Mouse (Mus musculus) CH12.LX (cell line): ENCODE measurements around the gene Tmem170b. TPM values are rescaled to one million over a fixed set of nuclear protein-coding genes. Genes with fewer than 3 reads are reported as not detected.

Source experiments
- DNase-seq: peaks from one replicate; pipeline ENCODE4 v3.0.0-alpha.2; 2013; ENCODE audit errors: extremely low read depth
- H3K27ac ChIP-seq: 2 replicates; pipeline ENCODE4 v1.5.1; 2012; ENCODE audit warnings: low read depth, mild to moderate bottlenecking, control low read depth, moderate library complexity; ENCODE audit not compliant: insufficient read depth
- H3K27me3 ChIP-seq: replicated peaks from 2 replicates; pipeline ENCODE3; 2012; ENCODE audit warnings: inconsistent platforms
- H3K36me3 ChIP-seq, 2 experiments: replicated peaks in 1 of 2; 2 replicates each; pipeline versions ENCODE3 to v1.6.1; 2012; ENCODE audit warnings: inconsistent platforms in 1 of 2, low read length in 1 of 2, mild to moderate bottlenecking in 1 of 2, mixed read lengths in 1 of 2, moderate library complexity in 1 of 2; ENCODE audit not compliant: control insufficient read depth in 1 of 2, insufficient read depth in 1 of 2
- H3K4me1 ChIP-seq, 2 experiments: 2 replicates each; pipeline ENCODE4 v1.6.1; 2012; ENCODE audit warnings: inconsistent platforms in 1 of 2, moderate library complexity in 1 of 2; ENCODE audit not compliant: insufficient read depth in 2 of 2, control insufficient read depth in 1 of 2
- H3K4me2 ChIP-seq: 2 replicates; pipeline ENCODE4 v1.6.1; 2012; ENCODE audit warnings: low read depth, mild to moderate bottlenecking, control low read depth; ENCODE audit not compliant: poor library complexity, insufficient read depth, severe bottlenecking
- H3K4me3 ChIP-seq, 3 experiments: fragments of 150-350 bp in 1 of 3; sonication (generic) in 1 of 3; replicated peaks in 1 of 3; 2 replicates each; pipeline versions ENCODE3 to v1.5.1; 2011 to 2012; ENCODE audit warnings: low read depth in 2 of 3, low read length in 2 of 3, mild to moderate bottlenecking in 2 of 3, moderate library complexity in 2 of 3, control low read depth in 1 of 3, improper control_type of control experiment in 1 of 3, inconsistent platforms in 1 of 3, mixed read lengths in 1 of 3; ENCODE audit not compliant: poor library complexity in 1 of 3
- H3K79me2 ChIP-seq: replicated peaks from 2 replicates; pipeline ENCODE4 v1.6.1; 2012; ENCODE audit warnings: mild to moderate bottlenecking, moderate library complexity; ENCODE audit not compliant: control insufficient read depth, poor library complexity, insufficient read depth, severe bottlenecking; ENCODE audit errors: extremely low read depth
- H3K9ac ChIP-seq: 2 replicates; pipeline ENCODE4 v1.6.1; 2012; ENCODE audit warnings: low read depth, mild to moderate bottlenecking, control low read depth, moderate library complexity; ENCODE audit not compliant: insufficient read depth
- H3K9me3 ChIP-seq: replicated peaks from 2 replicates; pipeline ENCODE3; 2012; ENCODE audit warnings: low read length, inconsistent platforms, mixed read lengths
- BHLHE40 ChIP-seq: IDR thresholded peaks from 2 replicates; pipeline ENCODE4 v1.6.1; 2011; ENCODE audit warnings: mild to moderate bottlenecking, low read depth, low read length, improper control_type of control experiment
- CHD2 ChIP-seq: IDR thresholded peaks from 2 replicates; pipeline ENCODE4 v1.6.1; 2011; ENCODE audit warnings: low read length, improper control_type of control experiment
- CTCF ChIP-seq, 2 experiments: IDR thresholded peaks in 1 of 2; conservative IDR thresholded peaks in 1 of 2; 2 replicates each; pipeline ENCODE4 v1.5.1; 2011 to 2012; ENCODE audit warnings: low read depth in 2 of 2, low read length in 2 of 2, improper control_type of control experiment in 1 of 2, inconsistent platforms in 1 of 2, mild to moderate bottlenecking in 1 of 2, moderate library complexity in 1 of 2
- ELF1 ChIP-seq: IDR thresholded peaks from 2 replicates; pipeline ENCODE4 v1.6.1; 2014; ENCODE audit warnings: low read depth, mild to moderate bottlenecking, inconsistent platforms, low read length, improper control_type of control experiment
- ETS1 ChIP-seq: conservative IDR thresholded peaks from 2 replicates; pipeline ENCODE4 v1.6.1; 2012; ENCODE audit warnings: low read depth, mild to moderate bottlenecking, inconsistent platforms, low read length, improper control_type of control experiment, moderate library complexity
- IRF4 ChIP-seq: IDR thresholded peaks from 2 replicates; pipeline ENCODE4 v1.6.1; 2014; ENCODE audit warnings: low read depth, mild to moderate bottlenecking, inconsistent platforms, low read length, improper control_type of control experiment
- JUN ChIP-seq: IDR thresholded peaks from 2 replicates; pipeline ENCODE4 v1.6.1; 2011; ENCODE audit warnings: low read depth, mild to moderate bottlenecking, low read length, improper control_type of control experiment, moderate library complexity; ENCODE audit not compliant: insufficient read depth
- MAFK ChIP-seq: IDR thresholded peaks from 2 replicates; pipeline ENCODE4 v1.6.1; 2011; ENCODE audit warnings: low read length, improper control_type of control experiment; ENCODE audit not compliant: insufficient replicate concordance
- MAX ChIP-seq: IDR thresholded peaks from 2 replicates; pipeline ENCODE4 v1.6.1; 2011; ENCODE audit warnings: low read length, improper control_type of control experiment
- MEF2A ChIP-seq: IDR thresholded peaks from 2 replicates; pipeline ENCODE4 v1.6.1; 2014; ENCODE audit warnings: low read depth, mild to moderate bottlenecking, inconsistent platforms, low read length, improper control_type of control experiment, borderline replicate concordance
- MYC ChIP-seq: IDR thresholded peaks from 2 replicates; pipeline ENCODE4 v1.6.1; 2011; ENCODE audit warnings: low read depth, mild to moderate bottlenecking, improper control_type of control experiment, low read length
- NRF1 ChIP-seq: IDR thresholded peaks from 2 replicates; pipeline ENCODE4 v1.6.1; 2014; ENCODE audit warnings: low read depth, mild to moderate bottlenecking, inconsistent platforms, low read length, improper control_type of control experiment, moderate library complexity
- PAX5 ChIP-seq: IDR thresholded peaks from 2 replicates; pipeline ENCODE4 v1.6.1; 2012; ENCODE audit warnings: low read length, inconsistent platforms, mixed read lengths
- POLR2A ChIP-seq: IDR thresholded peaks from 2 replicates; pipeline ENCODE4 v1.6.1; 2011; ENCODE audit warnings: low read depth, mild to moderate bottlenecking, improper control_type of control experiment, low read length
- RAD21 ChIP-seq: IDR thresholded peaks from 2 replicates; pipeline ENCODE4 v1.6.1; 2011; ENCODE audit warnings: low read depth, mild to moderate bottlenecking, low read length, improper control_type of control experiment, moderate library complexity
- TBP ChIP-seq: conservative IDR thresholded peaks from 2 replicates; pipeline ENCODE4 v1.6.1; 2011; ENCODE audit warnings: low read depth, low read length, improper control_type of control experiment
- UBTF ChIP-seq: IDR thresholded peaks from 2 replicates; pipeline ENCODE4 v1.6.1; 2012; ENCODE audit warnings: low read depth, mild to moderate bottlenecking, inconsistent platforms, low read length, improper control_type of control experiment, moderate library complexity
- USF1 ChIP-seq: IDR thresholded peaks from 2 replicates; pipeline ENCODE4 v1.6.1; 2014; ENCODE audit warnings: low read depth, mild to moderate bottlenecking, inconsistent platforms, low read length, improper control_type of control experiment
- ZKSCAN1 ChIP-seq: IDR thresholded peaks from 2 replicates; pipeline ENCODE4 v1.6.1; 2012; ENCODE audit warnings: low read depth, inconsistent platforms, low read length, improper control_type of control experiment, borderline replicate concordance
- dilution Hi-C: fragments of 300-500 bp; cut with MboI; formaldehyde crosslinking; loops from 2 replicates; pipeline ENCODE4 v1.14.3; 2020; ENCODE audit warnings: low sequenced_read_pairs; ENCODE audit not compliant: extremely low pct_unique_long_range_greater_than_20kb, extremely low pct_ligation_motif_present
- in situ Hi-C: fragments of 300-500 bp; cut with MboI; formaldehyde crosslinking; loops from 3 replicates; pipeline ENCODE4 v1.14.3; 2019; ENCODE audit warnings: low sequenced_read_pairs, low pct_ligation_motif_present, low pct_unique_long_range_greater_than_20kb, mixed read lengths
- polyA plus RNA-seq: library from polyadenylated mRNA; unstranded; fragments of >175 nt; gene quantifications from 2 replicates; pipeline ENCODE4 v1.2.1, GENCODE M21; 2012; ENCODE audit warnings: low read depth; ENCODE audit not compliant: insufficient read length
- total RNA-seq, 2 experiments: library from RNA; depleted of rRNA; stranded (reverse); fragments of 300-350 nt in 1 of 2; fragments of >200 nt in 1 of 2; gene quantifications; 2 replicates each; pipeline ENCODE4 v1.2.3; 2012 to 2014

Tmem170b gene
- total and polyA plus RNA-seq, 3 experiments = 5.0 to 5.9 (median 5.5) TPM

DNA sequence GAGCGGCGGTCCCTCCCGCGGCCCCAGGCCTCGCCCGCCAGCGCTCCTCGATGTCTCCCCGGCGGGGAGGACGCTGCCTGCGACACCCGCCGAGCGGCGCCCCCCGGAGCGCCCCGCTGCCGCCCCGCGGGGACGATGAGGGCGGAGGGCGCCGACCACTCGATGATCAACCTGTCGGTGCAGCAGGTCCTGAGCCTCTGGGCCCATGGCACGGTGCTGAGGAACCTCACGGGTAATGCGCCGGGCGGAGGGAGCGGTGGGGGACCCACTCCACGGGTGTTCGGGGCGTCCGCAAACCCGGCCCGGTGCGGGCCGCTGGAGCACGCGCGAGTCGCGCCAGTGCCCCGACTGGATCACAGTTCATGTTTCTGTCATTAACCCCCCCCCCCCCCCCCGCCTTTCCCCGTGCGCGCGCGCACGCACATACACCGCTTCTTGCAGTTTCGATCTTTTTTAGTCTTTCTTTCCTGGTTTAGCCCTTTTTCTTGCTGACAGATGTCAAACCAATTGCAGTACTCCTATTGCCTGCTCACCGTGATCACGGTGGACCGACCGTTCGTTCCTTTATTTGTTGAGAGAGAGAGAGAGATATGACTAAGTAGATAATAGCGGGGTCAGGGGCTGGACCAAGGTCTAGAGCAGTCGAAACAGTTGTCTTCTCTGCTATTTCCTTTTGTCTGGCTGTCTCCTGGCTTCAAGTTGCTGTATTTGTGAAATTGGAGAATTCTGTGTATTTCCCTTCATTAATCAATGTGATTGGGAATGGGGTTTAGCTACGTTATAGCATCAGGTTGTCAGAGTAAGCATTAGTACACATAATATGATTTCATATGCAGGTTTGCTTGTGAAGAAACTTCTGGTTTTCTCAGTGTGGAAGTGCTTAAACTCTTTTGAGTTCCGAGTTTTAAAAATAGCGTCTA, 634 bp downstream of the Tmem170b start (continued):
- TF ChIP-seq IRF4 = peak; percentile 22; the same call in 1 of the 2 replicates
- TF ChIP-seq MEF2A = no peak
- no peak for TF ChIP-seq POLR2A
- no peak for TF ChIP-seq MYC
- TF ChIP-seq BHLHE40 = peak; percentile 33; the same call in 1 of the 2 replicates
- no peak; the same call in 1 of the 2 replicates for TF ChIP-seq MAX
- TF ChIP-seq RAD21 = no peak; the same call in 1 of the 2 replicates

DNA sequence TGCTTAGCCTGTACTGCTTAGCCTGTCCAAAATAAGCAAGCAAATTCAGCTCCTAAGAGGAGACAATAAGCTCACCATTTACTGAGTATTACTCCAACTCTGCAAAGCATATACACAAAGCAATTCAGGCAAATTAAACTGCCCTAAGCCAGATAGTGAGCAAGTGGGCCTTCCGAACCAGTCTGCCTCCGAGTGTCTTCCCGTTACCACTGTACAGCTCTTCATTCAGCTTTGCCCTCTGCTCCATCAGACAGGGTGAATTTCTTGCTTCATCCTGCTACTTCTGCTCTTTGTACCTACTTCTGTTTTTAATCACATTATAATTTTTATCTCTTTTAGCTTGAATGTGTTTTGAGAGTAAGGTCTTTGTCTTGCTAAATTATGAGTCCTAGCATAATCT, 1.9 kb downstream of the Tmem170b start:
- H3K4me3 ChIP-seq = no peak overlapping the region
- dilution Hi-C loops = no loop called here
- H3K36me3 ChIP-seq = peaks cover 0 to 7% of the 10 kb centered on the region in 2 experiments
- in situ Hi-C loops = no loop called here
- no peaks in the 10 kb centered on the region for H3K27me3 ChIP-seq
- DNase-seq = no peak
- peaks cover 6 to 51% of the 10 kb centered on the region in 2 experiments for H3K4me1 ChIP-seq
- H3K9ac ChIP-seq = 0 out of 2 replicates have a peak overlapping the region, but pooled peaks have one; percentile 86
- no peaks in the 10 kb centered on the region for H3K9me3 ChIP-seq
- H3K27ac ChIP-seq = no peak overlapping the region
- no peak for TF ChIP-seq MAX
- no peak for TF ChIP-seq JUN
- no peak for TF ChIP-seq NRF1
- no peak for TF ChIP-seq USF1
- TF ChIP-seq TBP = no peak
- no peak for TF ChIP-seq MAFK
- no peak for TF ChIP-seq CTCF (conservative IDR thresholded peaks at IDR 0.05 in 1 of 2, IDR thresholded peaks at IDR 0.05 in 1 of 2; ENCODE audit: low read depth in 2 of 2, low read length in 2 of 2)
- no peak for TF ChIP-seq CHD2
- TF ChIP-seq POLR2A = no peak
- TF ChIP-seq UBTF = no peak
- TF ChIP-seq ELF1 = no peak
- TF ChIP-seq PAX5 = no peak
- TF ChIP-seq MEF2A = no peak
- TF ChIP-seq ETS1 = no peak
- TF ChIP-seq MYC = no peak
- TF ChIP-seq ZKSCAN1 = no peak
- H3K79me2 ChIP-seq = peaks cover 12% of the 10 kb centered on the region
- peak overlapping the region; percentile 30 for H3K4me2 ChIP-seq
